Mouse (Mus musculus) forebrain, embryonic 11.5 days (tissue): ENCODE data around the gene Akap12. TPM values are rescaled to one million over a fixed set of nuclear protein-coding genes. Genes with fewer than 3 reads are reported as not detected.

Experiments used
- ATAC-seq: fragments of 200-750 bp; cut with Nextera tagmentation; replicated peaks from 2 replicates; pipeline ENCODE4 v1.8.0; 2017; ENCODE audit warnings: moderate TSS enrichment; ENCODE audit not compliant: low FRiP score
- DNase-seq: peaks from one replicate; pipeline ENCODE4 v3.0.0-alpha.2; 2017; ENCODE audit warnings: low spot score
- H3K27ac ChIP-seq: fragments of 300-500 bp; sonication (generic); 2 replicates; pipeline ENCODE4 v1.5.1; 2014; ENCODE audit warnings: low read depth, low read length
- H3K27me3 ChIP-seq: fragments of 300-500 bp; sonication (generic); 2 replicates; pipeline ENCODE4 v1.6.1; 2014; ENCODE audit warnings: mild to moderate bottlenecking, low read length, mixed read lengths; ENCODE audit not compliant: control insufficient read depth, insufficient read depth
- H3K36me3 ChIP-seq: fragments of 300-500 bp; sonication (generic); 2 replicates; pipeline ENCODE4 v1.6.1; 2014; ENCODE audit warnings: mild to moderate bottlenecking, low read length, moderate library complexity, mixed read lengths; ENCODE audit not compliant: control insufficient read depth, insufficient read depth
- H3K4me1 ChIP-seq: fragments of 300-500 bp; sonication (generic); replicated peaks from 2 replicates; pipeline ENCODE4 v1.6.1; 2014; ENCODE audit warnings: low read length, mixed read lengths; ENCODE audit not compliant: control insufficient read depth, insufficient read depth
- H3K4me2 ChIP-seq: fragments of 300-500 bp; sonication (generic); 2 replicates; pipeline ENCODE4 v1.6.1; 2014; ENCODE audit warnings: low read depth, mild to moderate bottlenecking, low read length, moderate library complexity, mixed read lengths; ENCODE audit not compliant: severe bottlenecking
- H3K4me3 ChIP-seq: fragments of 300-500 bp; sonication (generic); 2 replicates; pipeline ENCODE4 v1.5.1; 2014; ENCODE audit warnings: low read depth, low read length
- H3K9ac ChIP-seq: fragments of 300-500 bp; sonication (generic); 2 replicates; pipeline ENCODE4 v1.6.1; 2014; ENCODE audit warnings: low read length
- H3K9me3 ChIP-seq: fragments of 300-500 bp; sonication (generic); 2 replicates; pipeline ENCODE4 v1.6.1; 2016; ENCODE audit warnings: low read length, mixed read lengths; ENCODE audit not compliant: control insufficient read depth
- WGBS: fragments of 180-500 bp; shearing (Covaris S2); extraction: QIAGEN DNeasy Blood & Tissue Kit; methylation state at CpG from one replicate; pipeline ENCODE4 v1.1.7; 2014; 5-methylcytosine and 5-hydroxymethylcytosine counted together
- polyA plus RNA-seq: library from polyadenylated mRNA; unstranded; fragments of >200 nt; fragmentation: Nextera tagmentation; extraction: Ambion mirVana; gene quantifications from 2 replicates; pipeline ENCODE4 v1.2.1, GENCODE M21; 2014

Gene Akap12
- polyA plus RNA-seq, 1 experiment from 2014 or later, result 39.1 TPM

GRCm38 (mm10) chr10:4249235-4249845 lies 16.8 kb upstream of the Akap12 start:
- Histone ChIP-seq H3K27ac (no peak overlapping the region), H3K9ac (no peak overlapping the region), H3K4me3 (no peak overlapping the region), H3K4me1 (no peaks in the 10 kb centered on the region), H3K27me3 (no peaks in the 10 kb centered on the region), H3K4me2 (no peak overlapping the region), H3K36me3 (no peaks in the 10 kb centered on the region), H3K9me3 (no peaks in the 10 kb centered on the region)
- DNase-seq (no peak), ATAC-seq (no peak)
- WGBS, result 7% methylated on average over 4 of the region's 4 CpGs

- H3K36me3 ChIP-seq, result no peaks in the 10 kb centered on the region
- ATAC-seq (no peak), DNase-seq (no peak)
- H3K4me2 ChIP-seq, result no peak overlapping the region
- no peak overlapping the region for H3K4me3 ChIP-seq
- H3K27ac ChIP-seq, result no peak overlapping the region
- no peaks in the 10 kb centered on the region for H3K27me3 ChIP-seq
- WGBS, result 92% methylated on average over 3 of the region's 3 CpGs
- H3K4me1 ChIP-seq, result no peaks in the 10 kb centered on the region
- no peak overlapping the region for H3K9ac ChIP-seq
- no peaks in the 10 kb centered on the region for H3K9me3 ChIP-seq
These were observed 15.5 kb upstream of the Akap12 start for GRCm38 (mm10) chr10:4250681-4251080.

- Histone ChIP-seq H3K27me3 (no peaks in the 10 kb centered on the region), H3K27ac (no peak overlapping the region), H3K9ac (no peak overlapping the region), H3K4me3 (no peak overlapping the region), H3K4me2 (no peak overlapping the region), H3K4me1 (no peaks in the 10 kb centered on the region), H3K36me3 (no peaks in the 10 kb centered on the region), H3K9me3 (no peaks in the 10 kb centered on the region)
- 70% methylated on average over 4 of the region's 4 CpGs for WGBS
- no peak for DNase-seq
- no peak for ATAC-seq
These were observed 12.6 kb upstream of the Akap12 start for GRCm38 (mm10) chr10:4253613-4254012.

- ATAC-seq (no peak), DNase-seq (no peak)
- Histone ChIP-seq H3K4me3 (no peak overlapping the region), H3K9me3 (no peaks in the 10 kb centered on the region), H3K27ac (no peak overlapping the region), H3K27me3 (no peaks in the 10 kb centered on the region), H3K9ac (no peak overlapping the region), H3K4me2 (no peak overlapping the region), H3K4me1 (no peaks in the 10 kb centered on the region), H3K36me3 (no peaks in the 10 kb centered on the region)
- 58% methylated on average over 5 of the region's 5 CpGs for WGBS
These were observed 11.7 kb upstream of the Akap12 start for GRCm38 (mm10) chr10:4254459-4254858.

- Histone ChIP-seq H3K9me3 (no peaks in the 10 kb centered on the region), H3K9ac (no peak overlapping the region), H3K36me3 (no peaks in the 10 kb centered on the region), H3K4me1 (no peaks in the 10 kb centered on the region), H3K4me2 (no peak overlapping the region), H3K4me3 (no peak overlapping the region), H3K27me3 (no peaks in the 10 kb centered on the region), H3K27ac (no peak overlapping the region)
- 73% methylated on average over 5 of the region's 5 CpGs for WGBS
- DNase-seq, result no peak
- ATAC-seq, result no peak
These were observed 5.3 kb upstream of the Akap12 start for GRCm38 (mm10) chr10:4260925-4261324.

GRCm38 (mm10) chr10:4261359-4261952 lies 4.7 kb upstream of the Akap12 start:
- H3K4me2 ChIP-seq, result no peak overlapping the region
- DNase-seq (no peak), ATAC-seq (no peak)
- H3K4me3 ChIP-seq, result no peak overlapping the region
- no peak overlapping the region for H3K9ac ChIP-seq
- H3K27me3 ChIP-seq, result no peaks in the 10 kb centered on the region
- no peak overlapping the region for H3K27ac ChIP-seq
- 73% methylated on average over 9 of the region's 9 CpGs for WGBS
- H3K9me3 ChIP-seq, result no peaks in the 10 kb centered on the region
- no peaks in the 10 kb centered on the region for H3K4me1 ChIP-seq
- no peaks in the 10 kb centered on the region for H3K36me3 ChIP-seq

- no peak overlapping the region for H3K27ac ChIP-seq
- no peaks in the 10 kb centered on the region; the same call in 1 of the 2 replicates for H3K4me1 ChIP-seq
- peak; percentile 70 for DNase-seq
- no peaks in the 10 kb centered on the region for H3K27me3 ChIP-seq
- H3K36me3 ChIP-seq, result no peaks in the 10 kb centered on the region
- H3K4me2 ChIP-seq, result peak overlapping the region; percentile 92
- no peaks in the 10 kb centered on the region for H3K9me3 ChIP-seq
- H3K9ac ChIP-seq, result peak overlapping the region; percentile 79
- 2% methylated on average over 13 of the region's 13 CpGs for WGBS
- peak overlapping the region; percentile 69 for H3K4me3 ChIP-seq
- peak; percentile 72 for ATAC-seq
These were observed 539 bp upstream of the Akap12 start for GRCm38 (mm10) chr10:4265641-4266040.

- H3K4me2 ChIP-seq, result peak overlapping the region; percentile 92
- H3K9me3 ChIP-seq, result no peaks in the 10 kb centered on the region
- no peaks in the 10 kb centered on the region for H3K27me3 ChIP-seq
- peak; percentile 69 for DNase-seq
- no peak overlapping the region for H3K27ac ChIP-seq
- no peaks in the 10 kb centered on the region for H3K36me3 ChIP-seq
- peak overlapping the region; percentile 79 for H3K9ac ChIP-seq
- no peak; the same call in 1 of the 2 replicates for ATAC-seq
- 2% methylated on average over 11 of the region's 11 CpGs for WGBS
- peak overlapping the region; percentile 69 for H3K4me3 ChIP-seq
- no peaks in the 10 kb centered on the region; the same call in 1 of the 2 replicates for H3K4me1 ChIP-seq
These were observed 741 bp downstream of the Akap12 start for GRCm38 (mm10) chr10:4266931-4267310.

GRCm38 (mm10) chr10:4267481-4267880 lies 1.3 kb downstream of the Akap12 start:
- Histone ChIP-seq H3K36me3 (no peaks in the 10 kb centered on the region), H3K4me3 (0 out of 2 replicates have a peak overlapping the region, but pooled peaks have one; percentile 6), H3K9me3 (no peaks in the 10 kb centered on the region), H3K27ac (no peak overlapping the region), H3K4me1 (no peaks in the 10 kb centered on the region; the same call in 1 of the 2 replicates), H3K27me3 (no peaks in the 10 kb centered on the region), H3K4me2 (peak overlapping the region; percentile 92; the same call in 1 of the 2 replicates), H3K9ac (no peak overlapping the region)
- 82% methylated on average over 7 of the region's 7 CpGs for WGBS
- peak; percentile 54 for DNase-seq
- no peak for ATAC-seq
